Mouse (Mus musculus) intestine, embryonic 14.5 days (tissue): ENCODE data around the gene Hoxc12. TPM values are rescaled to one million over a fixed set of nuclear protein-coding genes. Genes with fewer than 3 reads are reported as not detected.

Experiments
- ATAC-seq: fragments of 200-750 bp; cut with Nextera tagmentation; replicated peaks from 2 replicates; pipeline ENCODE4 v1.8.0; 2017; ENCODE audit warnings: low read depth, moderate number of reproducible peaks, moderate TSS enrichment, moderate library complexity; ENCODE audit not compliant: low FRiP score, low TSS enrichment
- DNase-seq: peaks from one replicate; pipeline ENCODE4 v3.0.0-alpha.2; 2018; ENCODE audit warnings: low spot score
- H3K27ac ChIP-seq: fragments of 300-500 bp; sonication (generic); 2 replicates; pipeline ENCODE4 v1.5.1; 2014; ENCODE audit warnings: low read depth, mild to moderate bottlenecking, control low read depth
- H3K27me3 ChIP-seq: fragments of 300-500 bp; sonication (generic); replicated peaks from 2 replicates; pipeline ENCODE4 v1.6.1; 2014; ENCODE audit warnings: low read length, control low read depth; ENCODE audit not compliant: control insufficient read depth, insufficient read depth
- H3K36me3 ChIP-seq: fragments of 300-500 bp; sonication (generic); 2 replicates; pipeline ENCODE4 v1.6.1; 2014; ENCODE audit warnings: low read length, control low read depth; ENCODE audit not compliant: control insufficient read depth, insufficient read depth
- H3K4me1 ChIP-seq: fragments of 300-500 bp; sonication (generic); replicated peaks from 2 replicates; pipeline ENCODE4 v1.6.1; 2014; ENCODE audit warnings: low read length, control low read depth, mixed read lengths; ENCODE audit not compliant: control insufficient read depth, insufficient read depth
- H3K4me2 ChIP-seq: fragments of 300-500 bp; sonication (generic); 2 replicates; pipeline ENCODE4 v1.6.1; 2014; ENCODE audit warnings: low read length
- H3K4me3 ChIP-seq: fragments of 300-500 bp; sonication (generic); 2 replicates; pipeline ENCODE4 v1.5.1; 2014; ENCODE audit warnings: low read depth, low read length, control low read depth, mixed read lengths
- H3K9ac ChIP-seq: fragments of 300-500 bp; sonication (generic); 2 replicates; pipeline ENCODE4 v1.6.1; 2014; ENCODE audit warnings: mild to moderate bottlenecking, low read length
- H3K9me3 ChIP-seq: fragments of 300-500 bp; sonication (generic); 2 replicates; pipeline ENCODE4 v1.6.1; 2016; ENCODE audit warnings: low read length, control low read depth; ENCODE audit not compliant: control insufficient read depth
- WGBS: fragments of 180-500 bp; shearing (Covaris S2); extraction: QIAGEN DNeasy Blood & Tissue Kit; methylation state at CpG from one replicate; pipeline ENCODE4 v1.1.7; 2014; 5-methylcytosine and 5-hydroxymethylcytosine counted together
- polyA plus RNA-seq: library from polyadenylated mRNA; unstranded; fragments of >200 nt; fragmentation: Nextera tagmentation; extraction: Ambion mirVana; gene quantifications from 2 replicates; pipeline ENCODE4 v1.2.1, GENCODE M21; 2014

Gene Hoxc12
- polyA plus RNA-seq, 1 experiment from 2014 or later = not detected

DNA sequence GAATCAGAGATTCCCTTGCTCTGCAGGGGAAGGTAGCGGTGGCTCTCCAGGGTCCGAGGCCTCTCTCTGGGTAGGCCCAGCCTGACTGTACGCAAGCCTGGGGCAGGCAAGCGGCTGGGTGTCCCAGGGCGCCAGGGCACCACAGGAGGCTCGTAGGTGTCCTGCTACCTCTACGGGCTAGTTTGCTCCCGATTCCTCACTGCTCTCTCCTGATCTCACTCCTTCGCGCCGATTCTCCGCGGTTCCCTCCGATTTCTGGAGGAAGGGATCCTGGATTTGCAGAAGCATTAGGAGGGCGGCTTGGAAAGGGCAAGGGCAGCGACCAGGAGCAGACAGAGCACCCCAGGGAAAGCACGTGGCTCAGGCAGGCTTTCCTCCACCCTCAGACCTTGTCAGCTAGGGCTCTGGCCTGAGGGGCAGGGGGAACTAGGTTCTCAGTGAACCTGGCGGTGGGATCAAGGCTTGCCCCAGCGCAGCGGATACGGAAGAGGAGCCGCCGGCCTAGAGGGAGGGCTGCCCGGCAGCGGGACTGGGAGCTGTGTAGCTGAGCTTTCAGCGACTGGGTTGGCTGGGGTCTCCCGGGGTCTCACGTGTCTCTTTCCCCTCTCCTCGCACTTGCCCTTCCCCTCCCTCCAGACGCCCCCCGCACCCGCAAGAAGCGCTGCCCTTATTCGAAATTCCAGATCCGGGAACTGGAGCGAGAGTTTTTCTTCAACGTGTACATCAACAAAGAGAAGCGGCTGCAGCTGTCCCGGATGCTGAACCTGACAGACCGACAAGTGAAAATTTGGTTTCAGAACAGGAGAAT lies 19.5 kb downstream of the Hoxc12 start:
- 0 out of 2 replicates have a peak overlapping the region, but pooled peaks have one; percentile 13 for H3K9ac ChIP-seq
- no peak overlapping the region for H3K27ac ChIP-seq
- peaks cover 4% of the 10 kb centered on the region; the same call in 1 of the 2 replicates for H3K4me1 ChIP-seq
- 0 out of 2 replicates have a peak overlapping the region, but pooled peaks have one; percentile 1 for H3K4me2 ChIP-seq
- peaks cover 100% of the 10 kb centered on the region for H3K27me3 ChIP-seq
- no peaks in the 10 kb centered on the region for H3K9me3 ChIP-seq
- H3K4me3 ChIP-seq = peak overlapping the region; percentile 6; the same call in 1 of the 2 replicates
- H3K36me3 ChIP-seq = no peaks in the 10 kb centered on the region
- DNase-seq (peak; percentile 77), ATAC-seq (no peak)
- 1% methylated on average over 40 of the region's 40 CpGs for WGBS

DNA sequence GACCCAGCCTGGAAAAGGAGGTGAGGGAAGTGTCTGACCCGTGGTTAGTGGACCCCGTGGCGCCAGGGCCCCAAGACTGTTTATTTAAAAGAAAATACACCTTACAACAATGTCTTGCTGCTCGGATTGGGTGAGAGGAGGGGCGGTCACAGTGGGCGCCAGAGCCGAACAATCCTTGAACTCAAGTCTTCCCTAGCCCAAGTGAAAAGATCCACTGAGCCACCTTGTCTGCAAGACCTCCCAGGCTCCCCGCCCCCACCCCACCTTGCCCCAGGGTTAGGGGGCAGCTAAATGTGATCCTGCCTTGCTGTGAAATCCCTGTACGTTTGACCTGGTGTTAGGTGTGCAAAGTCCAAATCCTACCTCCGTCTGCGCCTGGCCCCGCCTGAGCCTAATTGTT lies 20.3 kb downstream of the Hoxc12 start:
- no peak overlapping the region for H3K9ac ChIP-seq
- no peak overlapping the region for H3K4me3 ChIP-seq
- H3K36me3 ChIP-seq = no peaks in the 10 kb centered on the region
- H3K9me3 ChIP-seq = no peaks in the 10 kb centered on the region
- no peak overlapping the region for H3K4me2 ChIP-seq
- peaks cover 100% of the 10 kb centered on the region for H3K27me3 ChIP-seq
- H3K4me1 ChIP-seq = peaks cover 4% of the 10 kb centered on the region; the same call in 1 of the 2 replicates
- 3% methylated on average over 12 of the region's 12 CpGs for WGBS
- ATAC-seq (no peak), DNase-seq (no peak)
- no peak overlapping the region for H3K27ac ChIP-seq

DNA sequence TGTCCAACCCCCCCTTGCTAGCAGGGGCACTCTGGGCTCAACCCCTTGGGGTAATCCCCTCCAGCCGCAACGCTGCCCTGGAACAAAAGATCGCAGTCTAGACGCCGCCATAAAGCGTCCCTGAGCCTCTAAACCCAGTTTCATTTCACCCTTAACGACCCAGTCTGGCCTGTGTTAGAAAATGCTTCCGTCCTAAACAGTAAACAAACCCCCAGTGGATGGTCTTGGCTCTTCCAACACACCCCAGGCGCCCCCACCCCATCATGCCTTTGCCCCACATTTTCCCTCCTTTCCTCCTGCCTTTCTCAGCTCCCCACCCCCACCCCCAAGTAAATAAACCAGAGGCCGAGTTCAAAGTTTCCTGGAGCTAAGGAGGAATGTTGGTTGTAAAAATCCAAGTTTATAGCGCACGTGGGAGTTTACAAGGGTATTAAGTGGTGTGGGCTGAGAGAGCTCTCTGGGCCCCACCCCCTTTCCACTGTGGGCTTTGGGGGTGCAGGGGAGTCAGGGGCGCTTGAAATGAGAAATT lies 23.2 kb downstream of the Hoxc12 start:
- H3K4me2 ChIP-seq = peak overlapping the region; percentile 30
- no peaks in the 10 kb centered on the region for H3K9me3 ChIP-seq
- no peak overlapping the region for H3K27ac ChIP-seq
- H3K4me1 ChIP-seq = peaks cover 4% of the 10 kb centered on the region; the same call in 1 of the 2 replicates
- no peak for ATAC-seq
- H3K36me3 ChIP-seq = no peaks in the 10 kb centered on the region
- under 1% methylated on average over 13 of the region's 13 CpGs for WGBS
- no peak for DNase-seq
- H3K4me3 ChIP-seq = no peak overlapping the region; the same call in 1 of the 2 replicates
- no peak overlapping the region for H3K9ac ChIP-seq
- H3K27me3 ChIP-seq = peaks cover 99% of the 10 kb centered on the region

DNA sequence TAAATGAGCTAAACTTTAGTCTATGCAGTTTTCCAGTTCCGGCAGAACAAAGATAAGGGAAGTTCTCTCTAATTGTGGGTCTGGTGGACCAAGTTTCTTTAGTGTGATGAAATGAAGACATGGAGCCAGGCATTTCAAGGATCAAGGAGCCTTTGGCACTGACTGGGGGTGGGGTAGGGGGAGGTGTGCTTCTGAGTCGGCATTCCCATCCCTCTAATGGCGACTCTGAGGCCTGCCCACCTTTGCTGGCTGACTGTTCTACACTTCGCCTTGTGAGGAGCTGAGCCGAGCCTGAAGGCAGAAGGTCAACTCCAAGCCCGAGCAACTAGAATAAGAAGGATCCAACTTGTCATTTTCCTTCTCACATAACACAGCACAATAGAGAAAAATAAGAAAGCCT lies 25.2 kb downstream of the Hoxc12 start:
- Histone ChIP-seq H3K9me3 (no peaks in the 10 kb centered on the region), H3K9ac (no peak overlapping the region), H3K36me3 (no peaks in the 10 kb centered on the region), H3K27ac (no peak overlapping the region), H3K27me3 (peaks cover 99% of the 10 kb centered on the region), H3K4me3 (no peak overlapping the region), H3K4me1 (peaks cover 4% of the 10 kb centered on the region; the same call in 1 of the 2 replicates), H3K4me2 (peak overlapping the region; percentile 1)
- no peak for DNase-seq
- WGBS = 1% methylated on average over 6 of the region's 6 CpGs
- ATAC-seq = no peak

DNA sequence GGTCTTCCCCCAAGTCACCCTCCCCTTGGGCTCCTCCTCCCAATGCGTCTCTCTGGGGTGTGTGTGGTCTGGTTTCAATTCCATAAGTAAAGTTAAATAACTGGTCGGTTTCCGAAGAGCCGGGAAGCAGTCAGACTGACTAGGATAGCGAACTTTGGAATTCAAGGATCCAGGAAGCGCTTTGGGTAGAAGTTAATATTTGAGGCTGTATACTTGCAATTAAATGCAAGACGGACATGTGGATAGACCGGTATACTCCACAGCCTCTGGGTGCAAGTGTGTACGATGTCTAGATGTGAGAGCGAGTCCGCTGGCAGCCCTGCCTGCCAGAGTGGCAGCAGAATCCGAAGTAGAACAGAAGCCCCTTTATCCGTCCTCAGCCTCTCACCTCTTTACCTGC lies 25.9 kb downstream of the Hoxc12 start:
- Histone ChIP-seq H3K9me3 (no peaks in the 10 kb centered on the region), H3K27ac (no peak overlapping the region), H3K27me3 (peaks cover 99% of the 10 kb centered on the region), H3K4me2 (peak overlapping the region; percentile 12; the same call in 1 of the 2 replicates), H3K4me1 (peaks cover 4% of the 10 kb centered on the region; the same call in 1 of the 2 replicates), H3K9ac (no peak overlapping the region), H3K4me3 (no peak overlapping the region), H3K36me3 (no peaks in the 10 kb centered on the region)
- ATAC-seq (no peak), DNase-seq (peak; percentile 76)
- WGBS = 4% methylated on average over 13 of the region's 13 CpGs

DNA sequence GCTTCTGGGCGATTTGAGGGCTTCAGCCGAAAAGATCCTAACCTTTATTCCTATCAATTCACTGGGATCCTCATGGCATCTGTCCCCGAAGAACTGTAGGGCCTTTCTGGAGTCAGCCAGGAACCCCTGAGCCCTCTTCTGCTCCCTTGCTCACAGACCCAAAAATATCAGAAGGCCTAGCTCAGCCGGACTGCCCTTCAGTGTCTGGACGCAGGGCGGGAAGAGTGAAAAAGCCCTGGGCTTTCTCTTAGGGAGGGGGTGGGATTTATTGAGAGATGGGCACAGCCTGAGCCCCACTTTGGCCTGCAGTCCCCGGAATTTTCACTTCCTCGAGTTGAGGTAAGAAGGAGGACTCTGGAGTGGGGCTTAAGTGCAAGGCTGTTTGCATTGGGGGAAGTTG lies 26.7 kb downstream of the Hoxc12 start:
- Histone ChIP-seq H3K36me3 (no peaks in the 10 kb centered on the region), H3K4me1 (peaks cover 4% of the 10 kb centered on the region; the same call in 1 of the 2 replicates), H3K27me3 (peaks cover 98% of the 10 kb centered on the region), H3K9me3 (no peaks in the 10 kb centered on the region), H3K27ac (no peak overlapping the region), H3K4me2 (peak overlapping the region; percentile 30; the same call in 1 of the 2 replicates), H3K9ac (0 out of 2 replicates have a peak overlapping the region, but pooled peaks have one; percentile 3), H3K4me3 (no peak overlapping the region)
- WGBS = 5% methylated on average over 8 of the region's 8 CpGs
- ATAC-seq (no peak), DNase-seq (no peak)

DNA sequence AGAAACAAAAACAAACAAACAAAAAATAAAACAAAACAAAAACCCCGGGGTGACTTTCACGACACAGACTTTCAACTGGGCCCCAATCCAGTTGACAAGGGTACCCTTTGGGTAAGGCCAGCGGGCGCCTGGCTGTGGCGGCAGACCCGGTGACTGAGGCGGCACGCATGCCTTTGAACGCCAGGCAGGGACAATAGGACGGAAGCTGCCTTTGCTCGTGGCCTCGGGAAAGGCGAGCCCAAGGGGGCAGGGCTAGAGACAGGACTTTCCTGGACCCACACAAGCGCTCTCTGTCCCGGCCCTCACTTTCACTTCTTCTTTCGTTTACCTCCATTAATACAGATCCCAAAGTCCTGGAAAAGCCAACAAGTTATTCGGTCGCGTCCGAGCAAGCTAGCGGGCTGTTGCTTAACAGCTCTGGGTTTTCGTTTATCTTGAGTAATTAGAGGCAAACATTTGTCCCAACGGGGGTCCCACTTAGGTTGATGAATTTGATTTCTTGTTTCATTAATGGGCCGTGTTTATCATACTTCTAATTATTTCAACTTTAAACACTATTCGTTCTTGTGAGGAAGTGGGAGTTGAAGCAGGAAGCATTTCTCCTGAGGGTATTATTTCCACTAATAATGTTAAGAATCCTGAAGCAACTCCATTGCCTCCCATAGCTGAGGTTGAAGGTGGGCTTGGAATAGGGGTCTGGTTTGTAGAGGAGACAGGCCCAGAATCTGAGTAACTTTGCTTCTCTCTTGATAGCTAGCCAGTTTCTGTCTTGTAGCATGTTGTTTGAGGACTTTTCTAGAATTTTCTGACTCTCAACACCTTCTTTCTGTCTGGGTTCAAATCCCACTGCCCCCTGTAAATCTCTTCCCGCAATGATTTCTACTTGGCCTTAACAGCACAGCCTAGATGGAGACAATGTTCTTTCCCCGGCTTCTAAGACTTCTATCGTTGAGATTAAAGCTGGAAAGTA lies 27.4 kb downstream of the Hoxc12 start:
- 3% methylated on average over 28 of the region's 28 CpGs for WGBS
- H3K4me1 ChIP-seq = peaks cover 4% of the 10 kb centered on the region; the same call in 1 of the 2 replicates
- H3K4me3 ChIP-seq = 0 out of 2 replicates have a peak overlapping the region, but pooled peaks have one; percentile 6
- peak overlapping the region; percentile 30 for H3K4me2 ChIP-seq
- H3K27me3 ChIP-seq = peaks cover 98% of the 10 kb centered on the region
- H3K9ac ChIP-seq = no peak overlapping the region
- DNase-seq (peak; percentile 86), ATAC-seq (no peak)
- H3K27ac ChIP-seq = no peak overlapping the region
- no peaks in the 10 kb centered on the region for H3K9me3 ChIP-seq
- H3K36me3 ChIP-seq = no peaks in the 10 kb centered on the region
